In genomic region chr10:63116376-63116775, GRCm38 (mm10) we compare ENCODE assay signal across 27 mouse cellular contexts. TPM values are rescaled to one million over a fixed set of nuclear protein-coding genes. Genes with fewer than 3 reads are reported as not detected.
DNase-seq lines count a peak whose midpoint lies in the region; ATAC-seq and TF ChIP-seq lines count a peak whose summit lies in the region.
"Had no signal": no experiment of that assay in that cellular context is flagged by ENCODE, and none has a peak within 500 bp of the region (broad histone marks: within the 10 kb centered on the region; RNA-seq: fewer than 3 reads in every experiment).

No protein-coding gene starts in this region.

- no peak overlapping the region for H3K4me3 ChIP-seq in midbrain, embryonic 11.5 days (ENCODE audit: low read depth, low read length)
- H3K4me3 ChIP-seq in midbrain, embryonic 14.5 days (replicated peaks; ENCODE audit: low read depth, low read length), result no peak overlapping the region
- H3K4me3 ChIP-seq in testis, adult 2 months (ENCODE audit: control insufficient read depth, low read depth, low read length), result peak overlapping the region; percentile 59
- H3K4me3 ChIP-seq in limb, embryonic 10.5 days, result no peak overlapping the region
- no peak overlapping the region for H3K4me3 ChIP-seq in forebrain, embryonic 11.5 days (ENCODE audit: low read depth, low read length)

- TF ChIP-seq POLR2A in testis, adult 2 months (IDR thresholded peaks at IDR 0.05; ENCODE audit: control insufficient read depth, low read depth, low read length), result no peak

- TF ChIP-seq CTCF in testis, adult 2 months (IDR thresholded peaks at IDR 0.05; ENCODE audit: control insufficient read depth, insufficient read depth, insufficient replicate concordance, low read depth, low read length), result no peak

- H3K9ac ChIP-seq in midbrain, embryonic 11.5 days (ENCODE audit: low read length), result no peak overlapping the region
- no peak overlapping the region for H3K9ac ChIP-seq in midbrain, embryonic 14.5 days (replicated peaks; ENCODE audit: low read length)
- no peak overlapping the region for H3K9ac ChIP-seq in forebrain, embryonic 11.5 days (ENCODE audit: low read length)

- peak; percentile 80 for DNase-seq in heart, adult 11 months
- DNase-seq in heart, adult 18-20 months, result no peak
- DNase-seq in midbrain, embryonic 11.5 days (ENCODE audit: low spot score, missing footprints), result peak; percentile 61
- DNase-seq in midbrain, embryonic 14.5 days, result no peak
- no peak for DNase-seq in testis, postnatal 14 days (ENCODE audit: low spot score)
- DNase-seq in limb, embryonic 10.5 days (ENCODE audit: low spot score), result peak; percentile 18
- no peak for DNase-seq in forebrain, embryonic 11.5 days (ENCODE audit: low spot score)
- DNase-seq: adrenal gland, adult 2 months; adrenal gland, adult 8-10 months; adrenal gland, postnatal 10 days; adrenal gland, postnatal 25 days; adrenal gland, postnatal 36 days; B cell, adult 2 months; cerebellum, adult 11 months; cerebellum, adult 11-12 months had no signal

- H3K9me3 ChIP-seq in midbrain, embryonic 11.5 days (ENCODE audit: control insufficient read depth, low read length), result no peaks in the 10 kb centered on the region
- H3K9me3 ChIP-seq in midbrain, embryonic 14.5 days (ENCODE audit: control insufficient read depth, low read length), result no peaks in the 10 kb centered on the region
- no peaks in the 10 kb centered on the region for H3K9me3 ChIP-seq in limb, embryonic 10.5 days (replicated peaks)
- no peaks in the 10 kb centered on the region for H3K9me3 ChIP-seq in forebrain, embryonic 11.5 days (ENCODE audit: control insufficient read depth, low read length)
- H3K9me3 ChIP-seq: G1E had no signal

- H3K4me2 ChIP-seq in midbrain, embryonic 11.5 days, result no peak overlapping the region
- no peak overlapping the region for H3K4me2 ChIP-seq in midbrain, embryonic 14.5 days (ENCODE audit: low read length)
- no peak overlapping the region for H3K4me2 ChIP-seq in forebrain, embryonic 11.5 days (ENCODE audit: low read depth, low read length, severe bottlenecking)

- ATAC-seq in midbrain, embryonic 11.5 days (ENCODE audit: low FRiP score), result no peak
- no peak for ATAC-seq in midbrain, embryonic 14.5 days (ENCODE audit: low FRiP score, low TSS enrichment)
- no peak for ATAC-seq in forebrain, embryonic 11.5 days (replicated peaks; ENCODE audit: low FRiP score)
- ATAC-seq: activated CD4-positive, CD25-positive, alpha-beta regulatory T cell, adult 4 months; CD4-positive, CD25-positive, alpha-beta regulatory T cell, adult 4 months; Patski had no signal

- H3K4me1 ChIP-seq in midbrain, embryonic 11.5 days (ENCODE audit: control insufficient read depth, insufficient read depth, low read length), result no peaks in the 10 kb centered on the region
- H3K4me1 ChIP-seq in midbrain, embryonic 14.5 days (ENCODE audit: control insufficient read depth, insufficient read depth, low read length), result no peaks in the 10 kb centered on the region
- peaks cover 7% of the 10 kb centered on the region for H3K4me1 ChIP-seq in testis, adult 2 months (ENCODE audit: control insufficient read depth, insufficient read depth, low read length)
- no peaks in the 10 kb centered on the region for H3K4me1 ChIP-seq in limb, embryonic 10.5 days
- H3K4me1 ChIP-seq in forebrain, embryonic 11.5 days (replicated peaks; ENCODE audit: control insufficient read depth, insufficient read depth, low read length), result no peaks in the 10 kb centered on the region

- no peak overlapping the region for H3K27ac ChIP-seq in midbrain, embryonic 11.5 days (ENCODE audit: low read depth, low read length)
- H3K27ac ChIP-seq in midbrain, embryonic 14.5 days (replicated peaks; ENCODE audit: low read depth, low read length), result no peak overlapping the region
- H3K27ac ChIP-seq in testis, adult 2 months (ENCODE audit: control insufficient read depth, insufficient read depth, low read depth, low read length), result no peak overlapping the region
- no peak overlapping the region for H3K27ac ChIP-seq in limb, embryonic 10.5 days
- no peak overlapping the region for H3K27ac ChIP-seq in forebrain, embryonic 11.5 days (ENCODE audit: low read depth, low read length)

- H3K36me3 ChIP-seq in midbrain, embryonic 11.5 days (ENCODE audit: control insufficient read depth, insufficient read depth, low read length), result no peaks in the 10 kb centered on the region
- H3K36me3 ChIP-seq in midbrain, embryonic 14.5 days (ENCODE audit: control insufficient read depth, insufficient read depth, low read length), result no peaks in the 10 kb centered on the region
- H3K36me3 ChIP-seq in testis, adult 2 months (ENCODE audit: control insufficient read depth, insufficient read depth, low read length), result no peaks in the 10 kb centered on the region
- no peaks in the 10 kb centered on the region for H3K36me3 ChIP-seq in limb, embryonic 10.5 days
- H3K36me3 ChIP-seq in forebrain, embryonic 11.5 days (ENCODE audit: control insufficient read depth, insufficient read depth, low read length), result no peaks in the 10 kb centered on the region
- H3K36me3 ChIP-seq: G1E had no signal

- 88% methylated on average over 9 of the region's 9 CpGs for WGBS in midbrain, embryonic 11.5 days
- WGBS in midbrain, embryonic 14.5 days, result 91% methylated on average over 9 of the region's 9 CpGs
- WGBS in limb, embryonic 10.5 days, result 93% methylated on average over 9 of the region's 9 CpGs
- 94% methylated on average over 9 of the region's 9 CpGs for WGBS in forebrain, embryonic 11.5 days

- H3K27me3 ChIP-seq in midbrain, embryonic 11.5 days (ENCODE audit: control insufficient read depth, insufficient read depth, low read length), result no peaks in the 10 kb centered on the region
- H3K27me3 ChIP-seq in midbrain, embryonic 14.5 days (ENCODE audit: control insufficient read depth, insufficient read depth, low read length), result no peaks in the 10 kb centered on the region
- H3K27me3 ChIP-seq in testis, adult 2 months (ENCODE audit: control insufficient read depth, insufficient read depth, low read length), result no peaks in the 10 kb centered on the region
- no peaks in the 10 kb centered on the region for H3K27me3 ChIP-seq in limb, embryonic 10.5 days (ENCODE audit: low read depth, poor library complexity, severe bottlenecking)
- H3K27me3 ChIP-seq in forebrain, embryonic 11.5 days (ENCODE audit: control insufficient read depth, insufficient read depth, low read length), result no peaks in the 10 kb centered on the region
- H3K27me3 ChIP-seq: CH12.LX, Patski had no signal

RNA-seq across cellular contexts. Expression of gene Atoh7, which starts 16.9 kb away (rescaled TPM):
- total RNA-seq in heart, adult 18-20 months (2021), result not detected
- 1.1 and 2.0 TPM in 2 replicates for polyA plus RNA-seq in midbrain, embryonic 11.5 days (2014; fragmentation: Nextera tagmentation; extraction: Ambion mirVana)
- polyA plus RNA-seq in midbrain, embryonic 14.5 days (2014; fragmentation: Nextera tagmentation; extraction: Ambion mirVana), result 1.4 and 2.5 TPM in 2 replicates
- not detected in 2 replicates for polyA plus RNA-seq in testis, adult 2 months (2012; rRNA removed)
- 0.14 TPM in 2 replicates for polyA plus RNA-seq in limb, embryonic 10.5 days (2016; fragmentation: Nextera tagmentation; extraction: Ambion mirVana)
- 1.1 TPM in 2 replicates for polyA plus RNA-seq in forebrain, embryonic 11.5 days (2014; fragmentation: Nextera tagmentation; extraction: Ambion mirVana)
- total RNA-seq: adrenal gland, adult 18-20 months; adrenal gland, adult 2 months; adrenal gland, adult 8-10 months; adrenal gland, postnatal 10 days; adrenal gland, postnatal 14 days; adrenal gland, postnatal 25 days; adrenal gland, postnatal 36 days; adrenal gland, postnatal 4 days; CH12.LX; ES-E14; G1E; MEL had no signal
- polyA plus RNA-seq: activated CD4-positive, CD25-positive, alpha-beta regulatory T cell, adult 4 months; adrenal gland, adult 2 months; C2C12; CD4-positive, CD25-positive, alpha-beta regulatory T cell, adult 4 months; G1E; Patski had no signal

RNA-seq across cellular contexts. Expression of gene Pbld1, which starts 56.4 kb away (rescaled TPM):
- total RNA-seq in heart, adult 18-20 months (2021), result 1 to 10 TPM; 1.0 to 3.3 TPM
- polyA plus RNA-seq in midbrain, embryonic 11.5 days (2014; fragmentation: Nextera tagmentation; extraction: Ambion mirVana), result 0.73 and 0.96 TPM in 2 replicates
- polyA plus RNA-seq in midbrain, embryonic 14.5 days (2014; fragmentation: Nextera tagmentation; extraction: Ambion mirVana), result 0.58 and 0.93 TPM in 2 replicates
- 0.53 and 0.57 TPM in 2 replicates for polyA plus RNA-seq in testis, adult 2 months (2012; rRNA removed)
- polyA plus RNA-seq in limb, embryonic 10.5 days (2016; fragmentation: Nextera tagmentation; extraction: Ambion mirVana), result 1.9 and 2.4 TPM in 2 replicates
- polyA plus RNA-seq in forebrain, embryonic 11.5 days (2014; fragmentation: Nextera tagmentation; extraction: Ambion mirVana), result 1.6 and 1.8 TPM in 2 replicates
- polyA plus RNA-seq: activated CD4-positive, CD25-positive, alpha-beta regulatory T cell, adult 4 months; G1E had no signal

Comparison
In these comparisons a context has a peak if more than half of its experiments do, and no peak if none do; other contexts are left out.
1. DNase-seq: peak in heart, adult 11 months (single experiment), midbrain, embryonic 11.5 days (single experiment) and limb, embryonic 10.5 days (single experiment); none in heart, adult 18-20 months (0 of 2), midbrain, embryonic 14.5 days (single experiment), testis, postnatal 14 days (single experiment) and forebrain, embryonic 11.5 days (single experiment).